Mouse (Mus musculus): ENCODE results near the gene Nat8f4.

DNA sequence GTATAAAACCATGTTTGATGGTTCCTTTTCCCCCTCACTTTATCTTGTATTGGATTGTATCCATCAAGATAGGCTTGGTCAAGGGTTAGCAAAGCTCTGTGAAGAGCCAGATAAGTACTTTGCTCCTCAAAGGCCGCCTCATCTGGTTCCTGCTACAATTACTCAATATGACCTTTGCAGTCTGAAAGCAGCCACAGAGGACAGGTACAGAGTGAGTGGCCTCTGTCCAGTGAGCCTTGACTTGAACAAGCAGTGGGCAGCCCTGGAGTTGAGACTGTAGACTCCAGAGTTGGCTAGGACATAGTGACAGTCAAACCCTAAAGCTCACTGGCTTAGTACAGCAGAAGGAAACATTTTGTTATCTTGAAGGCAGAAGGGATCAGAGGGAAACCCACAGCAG lies 24.6 kb upstream of the Nat8f4 start:
- TF ChIP-seq USF1 (IDR thresholded peaks at IDR 0.05; ENCODE audit: low read depth) (no peak), CTCF (IDR thresholded peaks at IDR 0.05; ENCODE audit: control insufficient read depth, insufficient read depth, insufficient read length) (no peak), MYOG (IDR thresholded peaks at IDR 0.05; ENCODE audit: control insufficient read depth, extremely low read depth, insufficient read length) (no peak), MYOD1 (IDR thresholded peaks at IDR 0.05; ENCODE audit: control insufficient read depth, insufficient read length, low read depth) (no peak), MAX (IDR thresholded peaks at IDR 0.05) (no peak)
